Mouse (Mus musculus): Measurements from ENCODE around the gene Hnrnpu.

Gene Hnrnpu

DNA sequence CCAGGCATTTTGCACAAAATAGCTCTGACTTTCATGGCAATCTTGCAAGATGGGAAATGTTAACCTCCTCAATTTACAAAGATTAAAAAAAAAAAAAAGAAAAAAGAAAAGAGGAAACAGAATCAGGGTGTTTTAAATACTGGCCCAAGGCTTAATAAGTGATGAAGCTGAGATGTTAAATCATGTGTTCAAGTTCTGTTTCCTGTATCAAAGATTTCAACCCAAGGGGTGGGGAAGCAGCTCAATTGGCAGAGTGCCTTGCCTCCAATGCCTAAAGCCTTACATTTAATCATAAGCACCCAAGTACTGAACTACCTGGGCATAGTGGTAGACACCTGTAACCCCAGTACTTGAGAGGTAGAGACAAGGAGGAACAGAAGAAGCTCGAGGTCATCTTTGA, 4.5 kb upstream of the Hnrnpu start:
- DNase-seq (ENCODE audit: extremely low read depth, insufficient read length, low spot score) = no peak

DNA sequence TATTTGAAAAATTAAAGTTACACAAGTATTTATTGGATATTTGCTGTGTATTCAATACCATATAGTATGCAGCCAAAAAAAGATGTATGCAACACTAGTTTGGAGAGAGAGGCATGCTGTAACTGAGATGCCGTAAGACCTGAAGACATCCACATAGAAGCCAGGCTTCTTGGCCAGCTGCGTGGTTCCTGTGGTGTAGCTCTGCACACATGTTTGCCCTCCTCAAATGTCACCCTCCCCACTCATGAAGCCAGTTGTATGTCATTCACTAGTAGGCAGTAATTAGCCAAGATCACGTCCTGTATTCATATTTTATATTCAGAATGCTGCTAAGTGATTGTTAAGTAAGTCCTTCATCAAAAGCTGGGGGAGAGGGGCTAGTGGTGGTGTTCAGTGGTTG, 3.8 kb upstream of the Hnrnpu start:
- no peak for DNase-seq (ENCODE audit: extremely low read depth, insufficient read length, low spot score)

DNA sequence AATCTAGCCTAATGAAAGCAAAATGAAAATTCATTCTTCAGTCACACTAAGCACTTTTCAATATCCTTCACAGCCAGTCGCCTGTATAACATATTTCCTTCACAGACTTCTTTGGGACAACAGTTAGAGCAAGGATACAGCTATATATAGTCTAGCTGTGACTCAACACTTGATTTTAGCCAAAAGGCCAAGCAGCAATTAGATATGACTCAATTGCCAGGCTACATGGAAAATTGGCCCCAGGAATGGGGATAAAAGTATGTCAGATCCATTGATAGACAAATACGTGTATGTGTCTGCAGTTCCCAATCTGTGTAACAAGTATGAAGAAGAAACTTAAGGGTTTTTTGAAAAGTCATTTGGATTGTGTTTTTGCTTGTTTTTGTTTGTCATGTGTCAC, 2.6 kb upstream of the Hnrnpu start:
- no peak for DNase-seq (ENCODE audit: extremely low read depth, insufficient read length, low spot score)

DNA sequence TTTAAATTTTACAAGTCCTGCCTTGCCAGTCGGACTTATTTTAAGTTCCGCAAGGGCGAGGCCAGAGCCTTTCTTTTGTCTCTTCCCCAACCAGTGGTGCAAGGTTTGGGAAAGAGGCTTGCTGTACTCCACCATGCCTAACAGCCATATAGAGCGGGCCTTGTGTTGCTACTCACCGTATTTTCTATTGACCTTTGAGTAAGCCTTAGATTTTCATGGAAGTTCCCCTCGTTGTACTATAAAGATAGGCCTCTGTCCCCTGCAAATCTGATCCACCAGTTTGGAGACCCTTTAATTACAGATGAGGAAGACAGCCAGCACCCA, 683 bp upstream of the Hnrnpu start:
- DNase-seq (ENCODE audit: extremely low read depth, insufficient read length, low spot score) = no peak

DNA sequence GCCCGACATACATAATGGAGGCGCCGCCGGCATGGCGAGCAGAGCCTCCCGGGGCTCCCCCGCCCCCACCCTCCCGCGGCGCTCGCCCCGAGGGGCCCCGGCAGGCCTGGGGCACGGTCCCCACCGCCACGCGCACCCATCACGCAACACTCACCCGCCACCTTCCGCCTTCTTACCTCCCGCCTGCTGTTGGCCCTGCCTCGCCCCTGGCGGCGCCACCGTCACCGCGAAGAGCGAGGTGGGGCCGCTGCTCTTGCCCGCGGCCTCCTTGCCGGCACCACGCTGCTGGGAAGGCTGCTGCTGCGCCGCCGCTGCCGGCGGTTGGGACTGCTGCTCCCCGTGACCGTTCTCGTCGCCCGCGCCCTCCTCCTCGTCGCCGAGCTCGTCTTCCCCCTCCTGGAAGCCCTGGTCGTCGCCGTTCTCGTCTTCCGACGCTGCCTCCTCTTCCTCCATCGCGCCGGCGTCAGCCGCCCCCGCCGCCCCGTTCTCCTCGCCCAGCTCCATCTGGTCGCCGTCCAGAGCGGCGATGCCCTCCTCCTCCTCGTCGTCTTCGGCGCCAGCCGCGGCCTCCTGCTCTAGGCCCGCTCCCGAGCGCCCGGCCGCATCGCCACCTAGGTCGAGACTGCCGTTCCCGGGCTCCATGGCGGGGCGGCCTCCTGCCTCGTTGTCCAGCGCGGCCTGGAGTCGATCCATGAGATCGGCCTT, 668 bp downstream of the Hnrnpu start:
- peak; percentile 73 for DNase-seq (ENCODE audit: extremely low read depth, insufficient read length, low spot score)

DNA sequence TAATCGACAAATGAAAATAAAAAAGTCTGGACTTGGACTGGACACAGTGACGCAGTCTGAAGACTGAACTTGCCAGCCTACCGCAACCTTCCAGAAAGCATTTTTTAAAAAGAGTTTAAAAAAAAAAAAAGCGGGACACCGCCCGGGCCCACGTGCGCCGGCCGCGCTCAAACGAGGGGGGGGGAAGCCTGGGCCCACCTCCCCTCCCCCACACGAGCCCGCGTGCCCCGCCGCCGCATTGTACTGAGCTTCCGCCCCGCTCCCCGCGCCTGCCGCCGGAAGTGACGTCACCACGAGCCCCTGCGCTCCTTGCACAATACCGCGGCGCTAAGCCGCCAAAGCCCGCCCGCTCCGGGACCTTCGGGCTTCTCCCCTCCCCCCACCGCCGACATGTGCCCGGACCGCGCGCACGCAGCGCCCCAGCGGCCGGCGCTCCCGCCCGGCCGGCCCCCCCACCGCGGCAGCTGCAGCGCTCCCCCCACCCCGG, 1.3 kb downstream of the Hnrnpu start:
- DNase-seq (ENCODE audit: extremely low read depth, insufficient read length, low spot score) = peak; percentile 90

DNA sequence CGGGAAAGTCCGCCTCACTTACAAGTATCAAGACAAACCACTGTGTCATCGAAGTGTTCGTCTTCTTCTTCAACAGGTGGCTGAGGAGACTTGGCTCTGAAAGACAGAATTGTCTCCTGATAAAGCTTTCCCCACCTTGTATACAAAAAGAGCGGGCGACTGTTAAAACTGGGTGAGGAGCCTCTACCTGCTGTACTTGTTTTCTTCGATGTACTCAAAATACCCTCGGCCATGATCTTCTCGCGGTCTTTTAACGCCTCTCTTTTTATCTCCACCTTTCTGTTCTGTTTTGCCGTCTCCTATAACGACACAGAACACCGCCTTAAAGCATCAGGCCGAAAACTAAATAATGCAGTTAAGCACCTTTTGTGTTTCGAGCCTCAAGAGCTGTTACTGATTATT, 1.7 kb downstream of the Hnrnpu start:
- peak; percentile 18 for DNase-seq (ENCODE audit: extremely low read depth, insufficient read length, low spot score)

DNA sequence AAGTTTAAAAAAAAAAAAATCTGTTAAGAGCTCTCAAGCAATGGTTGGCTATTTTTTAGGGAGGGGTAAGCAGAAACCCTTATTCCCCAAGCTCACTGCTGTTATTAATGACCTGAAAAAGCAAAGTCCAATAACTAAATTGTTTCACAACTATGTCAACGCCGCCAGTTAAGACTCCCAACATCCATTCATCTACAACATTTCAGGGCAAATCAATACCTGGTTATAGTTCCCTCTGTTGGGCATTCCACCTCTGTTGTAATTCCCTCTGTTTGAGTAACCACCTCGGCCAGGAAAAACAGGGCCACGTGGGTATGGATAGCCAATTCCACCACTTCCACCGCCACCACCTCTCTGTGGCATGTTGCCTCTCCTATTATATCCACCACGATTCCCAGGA, 7.7 kb downstream of the Hnrnpu start:
- DNase-seq (ENCODE audit: extremely low read depth, insufficient read length, low spot score) = no peak

DNA sequence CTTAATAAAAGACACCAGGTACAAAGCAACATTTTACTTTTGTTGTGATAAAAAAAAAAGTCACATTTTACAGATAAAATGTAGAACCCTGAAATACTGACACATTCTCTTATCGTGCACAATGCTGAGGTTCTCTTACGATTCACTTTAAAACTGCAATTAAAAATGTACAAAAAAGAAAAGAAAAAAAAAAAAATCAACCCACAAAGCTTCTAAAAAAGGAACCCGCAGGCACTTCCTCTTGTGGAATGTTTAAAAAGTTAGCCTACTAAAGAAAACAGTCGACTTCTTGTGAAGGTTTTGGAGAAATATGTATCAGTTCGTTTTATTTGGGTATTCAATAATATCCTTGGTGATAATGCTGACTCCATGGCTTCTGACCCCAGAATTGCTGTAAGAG, 8.6 kb downstream of the Hnrnpu start:
- DNase-seq (ENCODE audit: extremely low read depth, insufficient read length, low spot score) = no peak

DNA sequence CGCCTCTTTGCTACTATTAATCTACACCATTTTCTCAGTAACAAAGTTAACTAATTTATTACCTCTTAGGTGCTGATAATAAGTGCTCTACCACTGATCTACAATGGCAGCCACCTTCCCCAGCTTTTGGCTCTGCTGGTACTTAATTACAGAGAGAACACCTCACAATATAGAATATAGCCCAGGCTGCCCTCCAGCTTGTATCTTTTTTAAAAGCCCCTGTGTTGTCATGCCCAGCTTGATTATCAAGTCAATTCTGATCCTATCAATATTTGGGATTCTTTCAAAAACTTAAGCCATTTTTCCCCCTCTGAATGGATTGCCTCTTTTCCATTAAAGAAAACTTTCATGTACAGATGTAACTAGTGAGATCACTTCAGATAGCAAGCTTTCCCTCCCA, 10.6 kb downstream of the Hnrnpu start:
- DNase-seq (ENCODE audit: extremely low read depth, insufficient read length, low spot score) = no peak

DNA sequence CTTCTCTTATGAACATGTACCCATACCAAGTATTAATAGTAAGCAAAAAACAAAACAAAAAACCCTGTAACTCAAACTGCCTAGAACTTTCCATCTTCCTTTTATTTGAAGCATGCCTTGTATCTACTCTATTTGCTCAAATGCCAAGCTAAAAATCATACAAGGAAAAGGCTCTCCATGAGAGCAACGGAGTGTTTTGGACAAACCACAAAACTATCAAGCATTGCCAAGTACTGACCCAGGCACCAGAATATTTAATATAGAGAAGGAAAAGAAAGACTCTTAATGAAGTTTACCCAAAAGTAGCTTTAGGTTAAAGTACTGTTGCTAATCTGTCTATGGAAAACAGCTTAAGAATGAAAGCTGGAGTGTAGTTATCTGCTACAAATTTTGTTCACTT, 11.2 kb downstream of the Hnrnpu start:
- DNase-seq (ENCODE audit: extremely low read depth, insufficient read length, low spot score) = no peak

DNA sequence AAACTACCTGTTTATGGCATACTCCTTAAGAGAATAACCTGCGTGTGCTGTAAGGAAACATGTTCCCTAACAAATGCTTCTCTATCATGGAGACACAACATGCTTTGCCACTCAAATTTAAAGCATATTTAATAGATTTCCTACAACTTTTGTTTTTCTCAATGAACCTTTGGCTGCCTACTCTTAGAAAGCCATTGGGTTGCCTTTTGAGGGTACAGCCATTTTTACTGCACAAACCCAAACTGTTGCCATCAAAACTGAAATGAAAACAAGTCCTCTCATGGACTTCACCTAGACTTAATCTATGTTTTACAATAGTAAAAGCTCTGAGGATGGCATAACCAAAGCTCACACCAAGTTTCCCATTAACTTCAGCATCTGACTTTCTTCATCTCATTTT, 13.0 kb downstream of the Hnrnpu start:
- DNase-seq (ENCODE audit: extremely low read depth, insufficient read length, low spot score) = no peak

DNA sequence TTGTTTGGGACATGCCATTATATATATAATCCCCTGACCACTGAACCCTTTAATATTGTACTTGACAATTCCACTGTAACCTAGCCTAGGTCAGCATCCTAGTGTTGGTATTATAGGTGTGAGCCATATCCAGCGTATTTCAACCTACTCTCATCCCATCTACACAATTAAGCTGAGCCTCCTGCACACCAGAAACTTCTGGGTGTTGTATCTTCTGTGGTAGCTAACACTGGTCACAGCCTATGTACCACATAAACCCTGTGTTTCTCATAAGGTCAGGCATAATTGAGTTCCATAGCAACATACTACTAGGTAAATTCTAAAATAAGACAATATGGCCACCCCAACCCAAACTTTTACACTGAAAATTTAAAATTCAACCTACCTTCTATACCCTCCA, 14.4 kb downstream of the Hnrnpu start:
- no peak for DNase-seq (ENCODE audit: extremely low read depth, insufficient read length, low spot score)

DNA sequence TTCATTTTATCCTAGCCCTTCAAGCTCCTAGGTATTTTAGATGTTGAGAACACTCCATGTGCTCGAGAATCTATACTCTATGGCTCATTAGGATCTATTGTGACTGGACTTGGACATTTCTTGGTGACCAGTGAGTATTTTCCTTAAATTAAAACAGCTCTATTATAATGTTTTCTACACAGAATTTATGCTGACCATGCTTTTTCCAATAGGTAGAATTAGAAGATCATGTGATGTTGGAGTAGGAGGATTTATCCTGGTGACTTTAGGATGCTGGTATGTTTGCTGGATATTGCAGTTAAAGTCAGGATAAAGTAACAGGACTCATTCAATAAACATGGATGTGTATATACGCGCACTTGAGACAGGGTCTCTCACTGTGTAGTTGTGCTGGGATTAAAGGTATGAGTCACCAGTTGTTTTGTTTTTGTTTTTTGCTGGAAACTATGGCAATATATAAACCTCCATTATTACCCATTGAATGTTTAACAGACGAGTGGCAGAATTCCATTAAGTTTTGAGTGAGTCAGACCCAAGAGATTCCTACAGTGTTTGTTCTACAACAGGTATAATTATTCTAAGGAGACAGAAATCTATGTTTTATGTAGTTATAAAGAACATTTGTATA, 15.8 kb downstream of the Hnrnpu start:
- DNase-seq (ENCODE audit: extremely low read depth, insufficient read length, low spot score) = no peak

DNA sequence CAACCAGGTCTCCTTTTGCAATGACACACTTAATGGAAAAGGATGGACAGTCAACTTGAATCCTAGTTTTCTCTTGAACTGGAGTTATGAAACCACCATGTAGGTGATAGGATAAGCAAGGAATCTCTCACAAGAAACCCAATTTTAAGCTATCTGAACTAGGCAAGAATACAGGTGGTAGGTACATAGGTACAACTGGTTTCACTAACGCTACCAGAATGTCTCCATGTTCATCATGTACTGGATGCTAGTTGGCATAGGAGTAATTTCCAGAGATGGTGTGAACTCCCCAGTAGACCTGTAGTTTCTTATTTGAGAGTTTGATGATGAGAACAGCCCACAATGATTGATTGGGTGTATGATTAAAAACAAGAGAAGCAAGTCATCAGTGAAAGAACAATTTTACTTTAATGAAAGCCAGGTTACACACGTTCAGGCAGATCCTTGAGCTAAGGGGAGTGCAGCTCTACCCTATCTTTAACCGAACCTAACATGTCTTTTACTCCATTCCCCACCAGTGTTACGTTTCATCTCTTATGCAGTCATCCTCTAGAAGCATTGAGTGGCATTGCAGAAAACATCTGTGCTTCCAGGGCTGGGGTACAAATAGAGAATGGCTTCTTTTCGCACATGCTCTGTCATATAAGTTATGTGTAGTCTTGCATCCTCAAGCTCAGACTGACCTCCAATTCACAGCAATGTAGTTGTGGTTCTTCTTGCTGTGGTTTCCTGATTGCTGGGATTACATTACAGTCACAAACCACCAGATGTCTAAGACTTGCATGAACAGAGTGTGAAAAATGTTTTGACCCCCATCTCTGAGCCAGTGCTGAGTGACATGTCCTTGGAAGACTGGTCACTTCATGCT, 16.6 kb downstream of the Hnrnpu start:
- no peak for DNase-seq (ENCODE audit: extremely low read depth, insufficient read length, low spot score)

DNA sequence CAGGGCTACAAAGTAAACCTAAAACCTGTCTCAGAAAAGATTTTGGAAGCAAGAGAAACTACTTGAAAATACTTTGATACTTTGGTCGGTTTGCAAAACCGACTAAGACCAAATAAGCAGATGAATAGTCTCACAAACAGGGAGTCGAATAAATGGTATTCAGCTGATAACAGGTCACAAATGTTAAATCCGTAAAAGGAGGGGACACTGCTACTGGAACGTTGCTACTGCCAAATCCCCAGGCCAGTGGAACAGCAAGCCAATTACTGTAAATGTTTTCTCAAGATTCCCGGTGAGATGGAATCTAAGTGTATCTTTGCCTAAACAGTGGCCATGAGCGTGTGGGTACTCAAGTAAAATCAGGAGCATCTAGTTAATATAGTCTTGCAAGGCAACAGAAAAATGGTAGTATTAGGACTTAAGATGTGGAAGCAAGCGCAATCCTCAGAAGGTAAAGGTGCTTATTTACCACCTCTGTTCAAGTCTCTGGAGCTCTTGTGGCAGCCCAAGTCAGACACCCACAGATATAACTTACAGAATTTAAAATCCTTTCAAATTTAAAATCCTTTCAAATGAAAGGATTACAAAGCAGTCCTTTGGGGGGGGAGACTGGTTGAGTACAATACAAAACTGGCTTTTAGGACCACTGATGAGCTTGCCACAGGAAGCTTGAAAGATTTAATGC, 17.4 kb downstream of the Hnrnpu start:
- DNase-seq (ENCODE audit: extremely low read depth, insufficient read length, low spot score) = no peak

DNA sequence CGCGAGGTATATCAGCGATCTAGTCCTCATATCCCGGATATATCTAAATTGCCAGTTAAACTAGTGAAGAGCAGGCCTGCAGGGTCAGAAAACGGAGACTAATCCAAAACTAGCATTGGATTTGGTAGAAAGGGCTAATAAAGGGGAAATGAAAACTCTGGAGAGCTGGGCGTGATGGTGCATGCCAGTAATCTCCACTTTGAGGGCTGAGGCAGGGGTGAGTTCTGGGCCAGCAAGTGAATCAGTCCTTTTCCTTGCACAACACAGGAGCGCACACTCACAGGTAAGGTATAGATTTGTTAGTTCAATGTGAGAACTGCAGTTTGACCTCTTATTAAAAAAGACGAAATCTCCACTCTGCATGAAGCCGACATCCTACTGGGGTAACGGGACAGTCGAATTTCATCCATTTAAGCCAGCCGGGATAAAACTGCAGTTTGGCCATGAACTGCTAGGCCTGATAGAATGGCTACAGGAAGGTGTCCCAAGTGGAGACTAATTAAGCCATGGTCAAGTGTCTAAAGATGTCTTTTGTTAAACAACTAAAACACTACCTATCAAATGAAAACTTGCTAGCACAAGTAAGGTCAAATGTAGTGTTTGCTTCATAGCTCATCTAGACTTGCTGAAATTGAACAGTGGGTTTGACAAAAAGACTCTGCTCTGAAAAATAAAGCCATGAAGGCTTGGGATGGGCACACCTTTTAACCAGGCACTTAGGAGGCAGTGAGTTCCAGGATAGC, 18.1 kb downstream of the Hnrnpu start:
- DNase-seq (ENCODE audit: extremely low read depth, insufficient read length, low spot score) = no peak

DNA sequence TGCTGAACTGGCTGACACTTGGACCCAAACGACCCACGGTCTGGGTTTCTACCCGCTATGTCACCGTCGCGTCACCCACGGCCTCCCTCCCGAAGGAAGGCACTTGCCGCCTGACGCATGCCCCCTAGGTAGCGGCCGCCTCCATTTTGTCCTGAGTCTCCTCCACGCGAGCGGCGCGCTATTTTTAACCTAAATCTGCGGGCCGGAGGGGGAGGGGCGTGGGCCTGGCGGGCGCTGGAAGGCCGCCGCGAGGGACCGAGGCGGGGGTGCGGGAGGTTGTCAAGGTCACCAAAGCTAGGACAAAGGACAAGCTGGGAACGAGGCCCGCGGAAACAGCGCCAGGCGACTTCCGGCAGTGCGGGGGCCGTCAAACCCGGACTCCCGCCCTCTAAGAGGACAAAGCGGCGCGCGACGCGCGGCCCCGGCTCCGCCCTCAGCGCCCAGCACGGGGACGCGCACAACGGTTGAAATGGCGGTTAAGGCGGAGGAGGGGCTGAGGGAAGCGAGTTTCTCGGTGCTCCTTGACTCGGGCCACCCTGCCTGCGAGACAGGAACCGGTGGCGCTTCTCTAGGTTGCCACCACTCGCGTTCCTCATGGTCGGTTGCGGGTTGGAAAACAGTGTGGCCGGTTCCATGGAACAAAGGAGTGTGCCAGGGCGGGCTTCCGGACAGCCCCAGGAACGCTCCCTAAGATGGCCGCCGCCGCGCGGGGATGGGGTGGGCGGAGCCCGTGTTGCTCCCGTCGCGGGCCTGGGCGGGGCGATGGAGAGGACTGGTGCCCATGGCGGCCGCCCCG, 19.0 kb downstream of the Hnrnpu start, which contains the start of gene Cox20:
Cox20 (plus strand) TSS at position 742 of the 796 bp plus-strand sequence.
- DNase-seq (ENCODE audit: extremely low read depth, insufficient read length, low spot score) = peak; percentile 99

DNA sequence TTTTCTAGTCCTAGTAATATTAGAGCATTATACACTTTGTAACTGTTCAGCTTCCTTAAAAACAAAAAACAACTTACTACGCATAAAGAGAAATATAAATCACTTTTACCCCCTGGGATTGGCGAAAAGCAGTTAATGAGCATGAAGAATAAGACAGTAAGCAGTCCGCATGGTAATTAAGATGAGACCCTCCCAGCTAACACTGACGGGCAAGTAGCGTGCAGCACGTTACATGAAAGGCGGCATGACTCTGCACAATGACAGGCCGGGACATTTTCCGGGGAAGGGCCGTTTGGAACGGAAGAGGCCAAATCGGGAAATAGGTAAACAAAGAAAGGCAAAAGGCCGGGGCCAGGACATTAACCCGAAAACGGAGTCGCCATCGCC, 19.6 kb downstream of the Hnrnpu start:
- no peak for DNase-seq (ENCODE audit: extremely low read depth, insufficient read length, low spot score)
